Mouse (Mus musculus) embryo, embryonic 11 days (tissue): Measurements from ENCODE around the gene Ddr1.

Source experiments
- DNase-seq: peaks from one replicate; pipeline ENCODE4 v3.0.0-alpha.2; 2015

Ddr1 gene

DNA sequence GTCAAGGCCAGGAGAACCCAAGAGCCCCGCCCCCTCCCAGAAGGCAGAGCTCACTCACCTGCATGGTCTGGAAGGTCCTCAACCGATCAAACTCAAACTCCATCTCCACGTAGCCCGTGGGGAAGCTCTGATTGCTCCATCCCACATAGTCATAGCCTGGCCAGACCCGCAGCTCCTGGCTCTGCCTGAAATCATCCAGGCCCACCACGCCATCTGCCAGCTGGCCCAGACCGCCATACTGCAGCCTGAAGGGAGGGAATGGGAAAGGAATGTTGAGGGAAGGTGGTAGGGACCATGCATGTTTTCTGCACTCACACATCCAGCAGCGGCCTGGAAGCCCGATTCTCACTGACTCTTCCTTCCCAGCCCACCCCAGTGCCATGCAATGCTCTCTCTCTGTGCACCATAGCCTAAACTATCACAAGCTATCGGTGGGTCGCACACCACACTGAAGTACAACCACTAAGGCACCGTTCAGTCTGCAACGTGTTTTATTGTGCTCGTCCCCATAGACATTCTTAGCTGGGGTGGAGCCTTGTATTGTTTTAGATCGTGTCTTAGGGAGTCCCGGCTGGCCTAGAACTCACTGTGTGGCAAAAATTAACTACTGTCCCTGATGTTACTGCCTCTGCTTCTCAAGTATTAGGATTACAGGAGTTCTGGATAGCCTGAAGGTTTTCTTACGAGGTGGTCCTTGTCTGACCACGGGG, 14.3 kb downstream of the Ddr1 start:
- DNase-seq: no peak

DNA sequence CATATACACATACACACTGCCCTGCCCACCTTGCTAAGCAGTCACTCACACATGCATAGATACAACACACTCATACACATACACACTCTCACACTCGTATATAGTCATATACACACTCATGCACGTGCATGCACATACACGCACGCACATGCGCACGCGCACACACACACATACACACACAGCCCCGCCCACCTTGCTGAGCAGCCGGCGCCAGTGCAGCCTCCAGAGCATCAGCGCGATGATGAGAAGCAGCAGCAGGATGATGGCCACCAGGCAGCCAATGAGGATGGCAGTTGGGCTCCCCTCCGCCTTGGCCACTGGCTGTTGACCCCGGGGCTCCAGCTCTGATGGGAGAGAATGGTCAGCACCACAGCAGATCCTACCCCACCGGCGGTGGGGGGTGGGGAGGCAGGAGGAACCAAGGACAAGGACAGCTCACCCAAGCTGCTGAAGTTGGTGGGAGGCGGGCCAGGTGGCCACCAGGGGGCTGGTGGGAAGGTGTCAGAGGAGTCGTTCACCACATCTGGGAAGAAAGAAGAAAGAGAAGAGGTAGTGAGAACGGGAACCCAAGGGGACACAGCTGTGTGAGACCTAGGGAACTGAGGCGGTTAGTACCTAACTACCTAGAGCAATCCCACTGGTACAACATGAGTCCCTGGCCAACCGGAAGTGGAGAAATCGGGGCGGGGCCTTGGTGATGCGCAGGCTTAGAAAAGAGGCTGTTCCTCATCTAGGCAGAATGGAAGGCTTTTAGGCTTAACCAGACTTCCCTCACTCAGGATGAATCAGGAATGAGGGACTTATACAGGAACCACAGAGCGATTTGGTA, 15.9 kb downstream of the Ddr1 start:
- DNase-seq: no peak

GRCm38 (mm10) chr17:35685061-35685460, 19.4 kb downstream of the Ddr1 start:
- DNase-seq: no peak

DNA sequence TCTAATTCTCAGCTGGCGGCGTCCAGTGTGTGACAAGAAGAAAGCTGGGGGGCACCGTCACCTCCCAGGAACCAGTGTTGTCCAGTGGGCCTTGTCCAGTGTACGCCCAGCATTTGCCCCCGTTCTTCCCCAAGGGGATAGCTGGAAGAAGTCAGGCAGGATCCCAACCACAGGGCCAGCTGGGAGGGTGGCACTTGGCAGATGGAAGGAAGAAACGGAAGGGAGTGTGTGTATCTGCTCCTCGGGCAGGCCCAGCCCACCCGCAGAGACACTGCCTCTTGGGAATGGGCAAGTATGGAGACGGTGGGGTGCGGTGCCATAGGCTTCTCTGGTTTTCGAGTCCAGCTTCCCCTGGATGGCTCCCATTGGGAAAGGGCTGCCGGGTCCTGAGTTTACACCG, 22.4 kb downstream of the Ddr1 start:
- no peak for DNase-seq

DNA sequence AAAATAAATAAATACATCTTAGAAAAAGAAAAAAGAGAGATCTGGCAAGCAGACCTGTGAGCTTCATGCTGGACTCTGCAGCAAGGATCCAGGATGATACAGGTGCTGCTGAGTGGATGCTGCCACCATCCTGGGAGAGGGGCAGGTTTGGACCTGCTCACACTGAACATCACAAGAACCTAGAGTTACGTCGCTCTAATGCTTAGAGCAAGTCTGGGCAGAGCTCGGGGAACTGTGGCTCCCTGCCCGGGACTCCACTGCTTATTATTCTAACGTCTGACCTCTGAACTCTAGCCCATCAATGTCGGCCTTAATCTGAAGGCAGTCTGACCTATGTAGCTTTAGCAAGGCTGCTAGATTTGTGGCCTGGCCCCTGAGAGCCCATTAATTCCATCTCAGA, 23.8 kb downstream of the Ddr1 start:
- no peak for DNase-seq

DNA sequence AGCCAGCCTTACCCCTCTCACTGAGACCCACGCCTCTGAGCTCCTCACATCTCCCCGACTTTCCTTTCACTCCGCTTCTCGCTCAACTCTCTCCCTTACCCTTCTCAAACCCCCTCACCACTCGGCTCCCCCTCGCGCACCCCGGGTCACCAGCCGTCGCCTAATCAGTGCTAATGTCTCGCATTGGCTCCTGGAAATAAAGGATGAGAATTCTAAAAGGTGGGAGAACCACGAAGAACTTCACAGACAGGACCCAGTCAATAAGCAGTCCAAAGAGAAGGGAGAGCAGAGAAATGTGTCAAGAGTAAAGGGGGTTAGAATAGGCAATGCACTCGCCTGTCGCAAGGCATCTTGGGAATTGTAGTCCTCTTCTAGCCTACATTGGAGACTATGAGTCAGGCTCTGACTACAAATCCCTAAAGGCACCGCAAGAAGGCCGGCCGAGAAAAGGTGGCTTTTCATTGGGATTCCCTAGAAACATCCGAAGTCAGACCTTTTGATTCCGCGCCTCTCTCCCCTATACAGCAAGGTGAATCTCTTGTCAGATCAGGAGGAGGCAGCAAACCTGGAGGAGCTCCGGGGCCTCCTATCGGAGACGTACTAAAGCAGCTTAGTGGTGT, 30.9 kb downstream of the Ddr1 start, which contains the start of gene Gtf2h4:
Gene Gtf2h4, minus strand, starts transcription at position 324 of the 620 bp plus-strand sequence.
- DNase-seq: peak; percentile 96

- DNase-seq: no peak
These were observed 31.9 kb downstream of the Ddr1 start for GRCm38 (mm10) chr17:35672527-35672926.

- no peak for DNase-seq
These were observed 32.6 kb downstream of the Ddr1 start for GRCm38 (mm10) chr17:35671846-35672245.

DNA sequence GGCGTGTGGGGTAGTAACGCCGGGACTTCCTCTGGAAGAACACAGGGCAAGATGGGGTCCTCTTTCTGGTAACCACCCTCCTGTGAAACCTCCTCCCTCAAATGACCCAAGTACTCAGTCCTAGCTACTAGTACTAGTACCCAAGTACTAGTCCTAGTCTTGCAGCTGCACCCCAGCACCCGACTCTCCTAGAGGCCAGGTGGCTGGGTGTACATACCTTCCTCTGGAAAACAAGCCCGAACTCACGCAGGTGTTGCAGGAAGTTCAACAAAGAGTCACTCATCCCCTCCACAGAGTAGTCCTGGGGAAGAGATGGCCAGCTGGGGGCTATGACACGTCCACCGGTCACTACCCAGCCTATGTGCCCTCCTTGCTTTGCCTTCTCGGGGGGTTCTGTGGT, 34.7 kb downstream of the Ddr1 start:
- no peak for DNase-seq

GRCm38 (mm10) chr17:35667334-35668065, 36.9 kb downstream of the Ddr1 start, which contains the start of gene Vars2:
Gene Vars2, minus strand, starts transcription at chr17:35667592.
- DNase-seq: peak; percentile 95

DNA sequence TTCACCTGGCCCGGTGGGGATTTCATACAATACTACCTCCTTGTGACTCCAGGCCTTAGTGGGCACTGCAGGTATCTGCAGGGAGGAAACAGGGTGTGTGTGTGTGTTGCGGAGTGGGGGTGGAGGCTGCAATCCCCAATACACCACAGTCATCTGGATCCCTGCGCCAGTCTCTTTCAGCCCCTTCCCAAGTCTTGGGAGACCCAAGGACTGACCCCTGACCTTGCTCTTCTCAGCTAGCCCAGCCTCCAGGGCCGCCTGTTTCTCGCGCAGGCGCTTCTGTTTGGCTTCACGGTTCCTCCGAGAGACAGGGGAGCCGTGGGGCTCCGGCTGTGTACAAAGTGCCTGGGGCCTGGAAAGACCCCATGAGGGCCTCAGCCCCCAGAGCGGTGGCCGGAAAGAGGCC, 37.6 kb downstream of the Ddr1 start:
- peak; percentile 82 for DNase-seq

DNA sequence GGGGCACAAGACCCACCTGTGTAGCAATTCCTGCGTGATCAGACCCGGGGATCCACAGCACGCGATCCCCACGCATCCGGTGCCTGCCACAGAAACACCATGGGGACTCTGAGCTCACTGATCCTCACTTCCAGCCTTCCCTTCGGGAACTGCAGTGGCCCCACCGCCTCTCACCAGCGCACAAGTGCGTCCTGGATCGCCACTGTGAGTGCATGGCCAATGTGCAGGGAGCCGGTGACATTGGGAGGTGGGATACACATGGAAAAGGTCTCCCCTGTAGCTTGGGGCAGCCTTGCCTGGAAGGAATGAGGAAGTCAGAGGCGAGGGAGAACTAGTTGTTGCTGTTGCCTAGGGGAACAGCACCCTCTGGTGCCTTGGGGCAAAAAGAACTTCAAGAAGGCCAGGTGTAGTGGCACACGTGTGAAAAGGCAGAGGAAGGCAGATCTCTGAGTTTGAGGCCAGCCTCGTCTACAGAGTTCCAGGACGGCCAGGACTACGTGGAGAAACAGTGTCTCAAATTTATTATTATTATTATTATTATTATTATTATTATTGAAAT, 38.4 kb downstream of the Ddr1 start:
- DNase-seq: peak; percentile 18

DNA sequence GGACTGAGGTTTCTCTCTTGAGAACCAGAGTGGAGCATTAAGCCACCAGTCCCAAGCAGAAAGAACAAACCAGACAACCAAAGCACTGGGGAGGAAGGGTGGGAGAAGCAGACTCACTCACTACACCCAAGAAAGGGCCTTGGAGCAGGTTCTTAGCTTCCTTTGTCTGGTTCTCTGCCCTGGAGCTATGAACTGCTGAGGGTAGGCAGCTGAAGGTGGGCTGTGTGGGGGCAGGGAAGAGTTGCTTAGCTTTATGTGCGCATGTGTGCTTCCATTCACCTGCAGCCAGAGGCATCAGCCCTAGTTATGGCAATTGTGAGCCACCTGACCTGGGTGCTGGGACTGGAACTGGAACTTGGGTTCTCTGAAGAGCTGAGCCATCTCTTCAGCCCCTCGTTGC, 51.3 kb downstream of the Ddr1 start:
- DNase-seq: no peak

- DNase-seq: no peak
These were observed 55.0 kb downstream of the Ddr1 start for GRCm38 (mm10) chr17:35649429-35649828.

GRCm38 (mm10) chr17:35643609-35644236, 60.7 kb downstream of the Ddr1 start, which contains the start of gene Mucl3:
Gene Mucl3, minus strand, starts transcription at chr17:35643695.
- DNase-seq: no peak

- no peak for DNase-seq
These were observed 65.1 kb downstream of the Ddr1 start for GRCm38 (mm10) chr17:35639352-35639751.

DNA sequence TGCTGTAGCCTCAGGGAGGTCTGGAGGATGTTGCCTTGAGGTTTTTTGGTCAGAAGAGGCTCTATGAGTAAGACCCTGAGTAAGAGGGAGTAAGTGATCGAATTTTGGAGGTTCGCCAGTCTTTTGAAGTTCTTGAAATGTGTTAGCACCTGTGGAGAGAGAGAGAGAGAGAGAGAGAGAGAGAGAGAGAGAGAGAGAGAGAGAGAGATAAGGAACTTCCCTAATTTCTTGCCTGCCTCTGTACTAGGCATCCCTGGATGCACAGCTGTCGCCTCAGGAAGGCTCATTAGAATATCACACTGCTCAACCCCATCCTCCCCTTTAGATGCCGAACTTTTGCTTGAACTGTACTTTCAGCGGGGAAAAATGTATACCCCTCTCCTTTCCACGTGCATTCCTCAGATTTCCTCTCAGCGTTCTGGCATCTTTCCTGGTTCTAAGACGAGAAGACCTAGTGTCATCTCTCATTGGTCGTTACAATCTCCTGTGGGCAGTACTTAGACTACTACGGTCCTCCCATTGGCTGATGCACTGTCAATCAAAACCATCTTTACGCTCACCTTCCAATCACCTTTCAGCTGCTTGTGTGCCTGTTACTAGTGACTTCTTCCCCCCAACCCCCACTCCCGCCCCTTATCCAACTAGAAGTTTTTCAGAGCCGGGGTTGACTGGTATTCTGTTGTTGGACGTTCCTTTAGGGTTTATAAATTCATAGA, 65.8 kb downstream of the Ddr1 start:
- DNase-seq: peak; percentile 79

- DNase-seq: peak; percentile 33
These were observed 68.1 kb downstream of the Ddr1 start for GRCm38 (mm10) chr17:35636363-35636762.

GRCm38 (mm10) chr17:35635699-35636111, 68.7 kb downstream of the Ddr1 start:
- peak; percentile 81 for DNase-seq

GRCm38 (mm10) chr17:35635202-35635601, 69.2 kb downstream of the Ddr1 start:
- no peak for DNase-seq

DNA sequence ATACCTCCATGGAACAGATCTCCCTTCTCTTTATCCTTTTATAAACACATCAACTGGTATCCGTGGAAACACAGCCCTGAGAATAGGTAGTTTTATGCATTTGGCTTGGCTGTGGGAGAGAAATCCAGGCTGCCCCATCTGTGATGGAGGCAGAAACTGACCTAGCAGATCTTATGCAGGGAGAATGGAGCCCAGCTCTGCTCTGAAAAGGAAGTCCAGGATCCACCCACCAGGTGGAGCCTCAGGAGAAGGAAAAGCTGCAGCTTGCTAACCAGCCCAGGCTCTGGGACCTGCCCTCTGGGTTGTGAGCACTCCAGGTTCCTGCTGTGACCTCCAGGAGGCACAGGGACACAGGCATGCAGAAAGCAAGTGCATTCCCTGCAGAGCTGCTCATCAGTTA, 70.4 kb downstream of the Ddr1 start:
- peak; percentile 61 for DNase-seq
